Mouse (Mus musculus): Measurements from ENCODE around the gene Dnase1l2. TPM values are rescaled to one million over a fixed set of nuclear protein-coding genes. Genes with fewer than 3 reads are reported as not detected.

Dnase1l2 gene
- polyA plus RNA-seq, 1 experiment from 2014 or later = 1.4 TPM

- Histone ChIP-seq H3K4me1 (ENCODE audit: insufficient read depth, low read depth, low read length) (peaks cover 9% of the 10 kb centered on the region; the same call in 1 of the 2 replicates), H3K4me2 (replicated peaks; ENCODE audit: low read depth, low read length) (peak overlapping the region; percentile 86), H3K9ac (replicated peaks; ENCODE audit: low read depth) (no peak overlapping the region), H3K9me3 (ENCODE audit: low read length) (no peaks in the 10 kb centered on the region), H3K27ac (ENCODE audit: low read length) (no peak overlapping the region), H3K36me3 (ENCODE audit: insufficient read depth, low read length) (peaks cover 5% of the 10 kb centered on the region; the same call in 1 of the 2 replicates), H3K27me3 (replicated peaks; ENCODE audit: insufficient read depth, low read length) (no peaks in the 10 kb centered on the region), H3K4me3 (ENCODE audit: low read depth, low read length) (no peak overlapping the region)
- DNase-seq (ENCODE audit: low spot score) = no peak
- WGBS = 82% methylated on average over 3 of the region's 3 CpGs
- TF ChIP-seq EP300 (IDR thresholded peaks at IDR 0.05) = no peak
- TF ChIP-seq CTCF (IDR thresholded peaks at IDR 0.05) = no peak
- no peak for ATAC-seq
Observed at GRCm38 (mm10) chr17:24416051-24416652, 26.8 kb downstream of the Dnase1l2 start.

- Histone ChIP-seq H3K9me3 (ENCODE audit: low read length) (no peaks in the 10 kb centered on the region), H3K4me3 (ENCODE audit: low read depth, low read length) (peak overlapping the region; percentile 77), H3K9ac (replicated peaks; ENCODE audit: low read depth) (peak overlapping the region; percentile 96), H3K4me2 (replicated peaks; ENCODE audit: low read depth, low read length) (peak overlapping the region; percentile 86), H3K27ac (ENCODE audit: low read length) (peak overlapping the region; percentile 93), H3K4me1 (ENCODE audit: insufficient read depth, low read depth, low read length) (peaks cover 9% of the 10 kb centered on the region; the same call in 1 of the 2 replicates), H3K36me3 (ENCODE audit: insufficient read depth, low read length) (no peaks in the 10 kb centered on the region; the same call in 1 of the 2 replicates), H3K27me3 (replicated peaks; ENCODE audit: insufficient read depth, low read length) (no peaks in the 10 kb centered on the region)
- DNase-seq (ENCODE audit: low spot score) = no peak
- WGBS = under 1% methylated on average over 21 of the region's 21 CpGs
- TF ChIP-seq EP300 (IDR thresholded peaks at IDR 0.05) (no peak), CTCF (IDR thresholded peaks at IDR 0.05) (no peak)
- ATAC-seq = no peak
Observed at GRCm38 (mm10) chr17:24415011-24415410, 27.9 kb downstream of the Dnase1l2 start.

- Histone ChIP-seq H3K27me3 (replicated peaks; ENCODE audit: insufficient read depth, low read length) (no peaks in the 10 kb centered on the region), H3K27ac (ENCODE audit: low read length) (peak within 1 kb of the TSS; percentile 93), H3K9ac (replicated peaks; ENCODE audit: low read depth) (peak within 1 kb of the TSS; percentile 96), H3K36me3 (ENCODE audit: insufficient read depth, low read length) (peaks cover 4% of the 10 kb centered on the region; the same call in 1 of the 2 replicates), H3K4me3 (ENCODE audit: low read depth, low read length) (peak within 1 kb of the TSS; percentile 77), H3K4me1 (ENCODE audit: insufficient read depth, low read depth, low read length) (peaks cover 9% of the 10 kb centered on the region; the same call in 1 of the 2 replicates), H3K9me3 (ENCODE audit: low read length) (no peaks in the 10 kb centered on the region), H3K4me2 (replicated peaks; ENCODE audit: low read depth, low read length) (peak within 1 kb of the TSS; percentile 86)
- ATAC-seq (peak; percentile 93), DNase-seq (ENCODE audit: low spot score) (peak; percentile 100)
- WGBS = 1% methylated on average over 57 of the region's 64 CpGs
- no peak for TF ChIP-seq EP300 (IDR thresholded peaks at IDR 0.05)
- TF ChIP-seq CTCF (IDR thresholded peaks at IDR 0.05) = no peak; the same call in 1 of the 2 replicates
Observed at GRCm38 (mm10) chr17:24414230-24414976, 28.5 kb downstream of the Dnase1l2 start, which contains the start of gene Rnps1. Gene Rnps1, plus strand, starts transcription at chr17:24414565.

- Histone ChIP-seq H3K4me1 (ENCODE audit: insufficient read depth, low read depth, low read length) (peaks cover 9% of the 10 kb centered on the region; the same call in 1 of the 2 replicates), H3K4me2 (replicated peaks; ENCODE audit: low read depth, low read length) (peak overlapping the region; percentile 86), H3K27me3 (replicated peaks; ENCODE audit: insufficient read depth, low read length) (no peaks in the 10 kb centered on the region), H3K36me3 (ENCODE audit: insufficient read depth, low read length) (peaks cover 4% of the 10 kb centered on the region; the same call in 1 of the 2 replicates), H3K9me3 (ENCODE audit: low read length) (no peaks in the 10 kb centered on the region), H3K4me3 (ENCODE audit: low read depth, low read length) (peak overlapping the region; percentile 77), H3K9ac (replicated peaks; ENCODE audit: low read depth) (peak overlapping the region; percentile 30; the same call in 1 of the 2 replicates), H3K27ac (ENCODE audit: low read length) (peak overlapping the region; percentile 87)
- TF ChIP-seq CTCF (IDR thresholded peaks at IDR 0.05) = peak; percentile 39
- TF ChIP-seq EP300 (IDR thresholded peaks at IDR 0.05) = no peak
- WGBS = 24% methylated on average over 22 of the region's 22 CpGs
- DNase-seq (ENCODE audit: low spot score) (peak; percentile 56), ATAC-seq (peak; percentile 18)
Observed at GRCm38 (mm10) chr17:24413557-24414211, 29.2 kb downstream of the Dnase1l2 start.

- H3K36me3 ChIP-seq (ENCODE audit: insufficient read depth, low read length) = peaks cover 30% of the 10 kb centered on the region
- 84% methylated on average over 12 of the region's 12 CpGs for WGBS
Observed at GRCm38 (mm10) chr17:24407116-24407803, 35.6 kb downstream of the Dnase1l2 start.

More at GRCm38 (mm10) chr17:24407116-24407803, 35.6 kb downstream of the Dnase1l2 start:
- Histone ChIP-seq H3K27me3 (replicated peaks; ENCODE audit: insufficient read depth, low read length) (no peaks in the 10 kb centered on the region), H3K4me2 (replicated peaks; ENCODE audit: low read depth, low read length) (no peak overlapping the region), H3K9me3 (ENCODE audit: low read length) (no peaks in the 10 kb centered on the region), H3K9ac (replicated peaks; ENCODE audit: low read depth) (no peak overlapping the region), H3K4me3 (ENCODE audit: low read depth, low read length) (no peak overlapping the region), H3K27ac (ENCODE audit: low read length) (no peak overlapping the region), H3K4me1 (ENCODE audit: insufficient read depth, low read depth, low read length) (no peaks in the 10 kb centered on the region)
- ATAC-seq (no peak), DNase-seq (ENCODE audit: low spot score) (no peak)
- TF ChIP-seq CTCF (IDR thresholded peaks at IDR 0.05) = no peak
- TF ChIP-seq EP300 (IDR thresholded peaks at IDR 0.05) = no peak
